10 mouse cellular contexts compared by ENCODE assay signal in genomic region chr11:116076266-116076540, GRCm38 (mm10). TPM values are rescaled to one million over a fixed set of nuclear protein-coding genes. Genes with fewer than 3 reads are reported as not detected.
DNase-seq lines count a peak whose midpoint lies in the region; ATAC-seq and TF ChIP-seq lines count a peak whose summit lies in the region.
"Had no signal": no experiment of that assay in that cellular context is flagged by ENCODE, and none has a peak within 500 bp of the region (broad histone marks: within the 10 kb centered on the region; RNA-seq: fewer than 3 reads in every experiment).

No protein-coding gene starts in this region.

- WGBS in cerebellum, adult 2 months: 83% methylated on average over 7 of the region's 7 CpGs
- WGBS in hindbrain, embryonic 13.5 days: 66% methylated on average over 7 of the region's 7 CpGs
- 67% methylated on average over 7 of the region's 7 CpGs for WGBS in hindbrain, postnatal 0 days
- 37% methylated on average over 7 of the region's 7 CpGs for WGBS in liver, embryonic 15.5 days (ENCODE audit: insufficient replicate concordance)

- H3K36me3 ChIP-seq in hindbrain, embryonic 13.5 days: peaks cover 26% of the 10 kb centered on the region
- peaks cover 19% of the 10 kb centered on the region for H3K36me3 ChIP-seq in hindbrain, postnatal 0 days (ENCODE audit: insufficient read depth, low read length)
- peaks cover 83% of the 10 kb centered on the region for H3K36me3 ChIP-seq in G1E (replicated peaks)
- peaks cover 42% of the 10 kb centered on the region for H3K36me3 ChIP-seq in liver, embryonic 15.5 days (replicated peaks)

- H3K27me3 ChIP-seq in cerebellum, adult 2 months (ENCODE audit: control insufficient read depth, insufficient read depth, low read length): no peaks in the 10 kb centered on the region
- no peaks in the 10 kb centered on the region for H3K27me3 ChIP-seq in hindbrain, embryonic 13.5 days
- no peaks in the 10 kb centered on the region for H3K27me3 ChIP-seq in hindbrain, postnatal 0 days (ENCODE audit: insufficient read depth, low read length)
- no peaks in the 10 kb centered on the region for H3K27me3 ChIP-seq in G1E (ENCODE audit: insufficient read depth, low read length)
- H3K27me3 ChIP-seq in liver, embryonic 15.5 days: no peaks in the 10 kb centered on the region
- H3K27me3 ChIP-seq: limb, embryonic 12.5 days had no signal

- peak overlapping the region; percentile 19; the same call in 1 of the 2 replicates for H3K9ac ChIP-seq in hindbrain, embryonic 13.5 days
- no peak overlapping the region for H3K9ac ChIP-seq in hindbrain, postnatal 0 days (replicated peaks; ENCODE audit: low read length)
- H3K9ac ChIP-seq in liver, embryonic 15.5 days: peak overlapping the region; percentile 85
- H3K9ac ChIP-seq: limb, embryonic 12.5 days had no signal

- H3K4me3 ChIP-seq in cerebellum, adult 2 months (replicated peaks; ENCODE audit: insufficient read depth, low read depth, low read length): no peak overlapping the region
- no peak overlapping the region for H3K4me3 ChIP-seq in hindbrain, embryonic 13.5 days
- no peak overlapping the region for H3K4me3 ChIP-seq in hindbrain, postnatal 0 days (ENCODE audit: low read length)
- peak overlapping the region; percentile 78 for H3K4me3 ChIP-seq in G1E (ENCODE audit: low read depth, low read length)
- peak overlapping the region; percentile 68 for H3K4me3 ChIP-seq in liver, embryonic 15.5 days (replicated peaks)
- H3K4me3 ChIP-seq: limb, embryonic 12.5 days had no signal

- DNase-seq in cerebellum, adult 9-10 months: peak; percentile 27
- no peak for DNase-seq in cerebellum, adult 2 months
- no peak for DNase-seq in hindbrain, postnatal 0 days (ENCODE audit: low spot score)
- no peak for DNase-seq in G1E (ENCODE audit: low spot score)
- no peak for DNase-seq in T-cell, adult 2 months (ENCODE audit: low spot score)
- DNase-seq in adrenal gland, postnatal 10 days: no peak
- DNase-seq: gastrocnemius, postnatal 36 days had no signal

- H3K4me1 ChIP-seq in cerebellum, adult 2 months (ENCODE audit: control insufficient read depth, insufficient read depth, low read length): peaks cover 51% of the 10 kb centered on the region
- peaks cover 24% of the 10 kb centered on the region for H3K4me1 ChIP-seq in hindbrain, embryonic 13.5 days (replicated peaks)
- H3K4me1 ChIP-seq in hindbrain, postnatal 0 days (ENCODE audit: insufficient read depth, low read length): 0 out of 2 replicates have a peak, but pooled peaks cover 3% of the 10 kb centered on the region
- H3K4me1 ChIP-seq in G1E (ENCODE audit: insufficient read depth, low read depth, low read length): peaks cover 79% of the 10 kb centered on the region
- H3K4me1 ChIP-seq in liver, embryonic 15.5 days (replicated peaks): peaks cover 79% of the 10 kb centered on the region

- no peak overlapping the region for H3K27ac ChIP-seq in cerebellum, adult 2 months (ENCODE audit: insufficient read depth, low read length)
- H3K27ac ChIP-seq in hindbrain, embryonic 13.5 days: no peak overlapping the region
- H3K27ac ChIP-seq in hindbrain, postnatal 0 days: no peak overlapping the region
- H3K27ac ChIP-seq in liver, embryonic 15.5 days (replicated peaks): peak overlapping the region; percentile 96

- TF ChIP-seq POLR2A in cerebellum, adult 2 months (IDR thresholded peaks at IDR 0.05; ENCODE audit: borderline replicate concordance, insufficient read depth, low read length): no peak

- no peak overlapping the region for H3K4me2 ChIP-seq in hindbrain, embryonic 13.5 days
- H3K4me2 ChIP-seq in hindbrain, postnatal 0 days (ENCODE audit: low read depth, low read length): no peak overlapping the region
- H3K4me2 ChIP-seq in liver, embryonic 15.5 days: peak overlapping the region; percentile 88
- H3K4me2 ChIP-seq: limb, embryonic 12.5 days had no signal

- no peak for TF ChIP-seq CTCF in cerebellum, adult 2 months (IDR thresholded peaks at IDR 0.05; ENCODE audit: borderline replicate concordance, insufficient read depth, low read depth, low read length)
- TF ChIP-seq CTCF in hindbrain, postnatal 0 days (IDR thresholded peaks at IDR 0.05; ENCODE audit: low read depth): no peak
- TF ChIP-seq CTCF in G1E (IDR thresholded peaks at IDR 0.05; ENCODE audit: low read depth, low read length): no peak

- no peak for ATAC-seq in hindbrain, embryonic 13.5 days (ENCODE audit: low FRiP score)
- ATAC-seq in hindbrain, postnatal 0 days: no peak
- no peak for ATAC-seq in G1E (ENCODE audit: extremely low read depth, insufficient number of reproducible peaks, low FRiP score, poor library complexity, severe bottlenecking)
- ATAC-seq in liver, embryonic 15.5 days (ENCODE audit: insufficient read depth): no peak

- H3K9me3 ChIP-seq in hindbrain, embryonic 13.5 days: no peaks in the 10 kb centered on the region
- no peaks in the 10 kb centered on the region for H3K9me3 ChIP-seq in hindbrain, postnatal 0 days (ENCODE audit: low read length)
- no peaks in the 10 kb centered on the region for H3K9me3 ChIP-seq in G1E (replicated peaks)
- H3K9me3 ChIP-seq in liver, embryonic 15.5 days (replicated peaks): no peaks in the 10 kb centered on the region
- H3K9me3 ChIP-seq: limb, embryonic 12.5 days had no signal

RNA-seq across cellular contexts. Expression of gene Unc13d, which starts 1.6 kb away (rescaled TPM):
- 3.8 and 5.7 TPM in 2 replicates for polyA plus RNA-seq in cerebellum, adult 2 months (2012; rRNA removed)
- polyA plus RNA-seq in hindbrain, embryonic 13.5 days (2015; fragmentation: Nextera tagmentation; extraction: Ambion mirVana): 1.5 and 2.0 TPM in 2 replicates
- total RNA-seq in hindbrain, postnatal 0 days (2014; rRNA removed): 0.65 and 1.3 TPM in 2 replicates
- polyA plus RNA-seq in hindbrain, postnatal 0 days (2015; fragmentation: Nextera tagmentation; extraction: Ambion mirVana): 0.65 and 0.96 TPM in 2 replicates
- 26.1 and 31.4 TPM in 2 replicates for total RNA-seq in G1E (2014; fragmentation: Nextera tagmentation)
- total RNA-seq in G1E (2017): 63.5 and 81.7 TPM in 2 replicates
- polyA plus RNA-seq in G1E (2012): 126 and 144 TPM in 2 replicates
- 21.4 and 23.3 TPM in 2 replicates for polyA plus RNA-seq in liver, embryonic 15.5 days (2015; fragmentation: Nextera tagmentation; extraction: Ambion mirVana)
- 1 to 10 TPM; 2.3 to 2.7 TPM for total RNA-seq in adrenal gland, postnatal 10 days (2021)

RNA-seq across cellular contexts. Expression of gene Wbp2, which starts 10.6 kb away (rescaled TPM):
- polyA plus RNA-seq in cerebellum, adult 2 months (2012; rRNA removed): 509 and 539 TPM in 2 replicates
- 129 and 133 TPM in 2 replicates for polyA plus RNA-seq in hindbrain, embryonic 13.5 days (2015; fragmentation: Nextera tagmentation; extraction: Ambion mirVana)
- 146 and 171 TPM in 2 replicates for total RNA-seq in hindbrain, postnatal 0 days (2014; rRNA removed)
- polyA plus RNA-seq in hindbrain, postnatal 0 days (2015; fragmentation: Nextera tagmentation; extraction: Ambion mirVana): 206 and 234 TPM in 2 replicates
- total RNA-seq in G1E (2014; fragmentation: Nextera tagmentation) (160 and 169 TPM in 2 replicates), G1E (2017) (55.9 and 61.6 TPM in 2 replicates)
- polyA plus RNA-seq in G1E (2012): 499 and 545 TPM in 2 replicates
- polyA plus RNA-seq in liver, embryonic 15.5 days (2015; fragmentation: Nextera tagmentation; extraction: Ambion mirVana): 83.9 and 93.0 TPM in 2 replicates
- total RNA-seq in adrenal gland, postnatal 10 days (2021): 100 to 1,000 TPM; 103 to 110 TPM

RNA-seq across cellular contexts. Expression of gene Unk, which starts 46.1 kb away (rescaled TPM):
- polyA plus RNA-seq in cerebellum, adult 2 months (2012; rRNA removed): 48.1 and 49.1 TPM in 2 replicates
- polyA plus RNA-seq in hindbrain, embryonic 13.5 days (2015; fragmentation: Nextera tagmentation; extraction: Ambion mirVana): 33.8 and 37.1 TPM in 2 replicates
- total RNA-seq in hindbrain, postnatal 0 days (2014; rRNA removed): 47.1 and 50.2 TPM in 2 replicates
- 22.8 and 24.5 TPM in 2 replicates for polyA plus RNA-seq in hindbrain, postnatal 0 days (2015; fragmentation: Nextera tagmentation; extraction: Ambion mirVana)
- 50.1 and 58.1 TPM in 2 replicates for total RNA-seq in G1E (2014; fragmentation: Nextera tagmentation)
- total RNA-seq in G1E (2017): 17.2 and 19.8 TPM in 2 replicates
- polyA plus RNA-seq in G1E (2012): 65.2 and 80.7 TPM in 2 replicates
- polyA plus RNA-seq in liver, embryonic 15.5 days (2015; fragmentation: Nextera tagmentation; extraction: Ambion mirVana): 10.1 and 11.6 TPM in 2 replicates
- 10 to 100 TPM; 21.0 to 26.0 TPM for total RNA-seq in adrenal gland, postnatal 10 days (2021)

RNA-seq across cellular contexts. Expression of gene H3f3b, which starts 48.4 kb away (rescaled TPM):
- 456 and 541 TPM in 2 replicates for polyA plus RNA-seq in cerebellum, adult 2 months (2012; rRNA removed)
- 2,444 and 2,571 TPM in 2 replicates for polyA plus RNA-seq in hindbrain, embryonic 13.5 days (2015; fragmentation: Nextera tagmentation; extraction: Ambion mirVana)
- total RNA-seq in hindbrain, postnatal 0 days (2014; rRNA removed): 603 and 627 TPM in 2 replicates
- 2,179 and 2,253 TPM in 2 replicates for polyA plus RNA-seq in hindbrain, postnatal 0 days (2015; fragmentation: Nextera tagmentation; extraction: Ambion mirVana)
- total RNA-seq in G1E (2014; fragmentation: Nextera tagmentation) (692 and 699 TPM in 2 replicates), G1E (2017) (721 and 745 TPM in 2 replicates)
- polyA plus RNA-seq in G1E (2012): 230 and 336 TPM in 2 replicates
- polyA plus RNA-seq in liver, embryonic 15.5 days (2015; fragmentation: Nextera tagmentation; extraction: Ambion mirVana): 540 and 595 TPM in 2 replicates
- 100 to 1,000 TPM; 401 to 426 TPM for total RNA-seq in adrenal gland, postnatal 10 days (2021)

RNA-seq across cellular contexts. Expression of gene Trim47, which starts 50.8 kb away (rescaled TPM):
- 4.1 TPM in 2 replicates for polyA plus RNA-seq in cerebellum, adult 2 months (2012; rRNA removed)
- 3.9 and 4.5 TPM in 2 replicates for polyA plus RNA-seq in hindbrain, embryonic 13.5 days (2015; fragmentation: Nextera tagmentation; extraction: Ambion mirVana)
- 14.2 and 17.0 TPM in 2 replicates for total RNA-seq in hindbrain, postnatal 0 days (2014; rRNA removed)
- polyA plus RNA-seq in hindbrain, postnatal 0 days (2015; fragmentation: Nextera tagmentation; extraction: Ambion mirVana): 9.5 and 10.1 TPM in 2 replicates
- total RNA-seq in G1E (2014; fragmentation: Nextera tagmentation) (not detected in 2 replicates), G1E (2017) (0.12 and 0.27 TPM in 2 replicates)
- polyA plus RNA-seq in G1E (2012): 0.08 TPM in 1 of 2 replicates, not detected in the other
- polyA plus RNA-seq in liver, embryonic 15.5 days (2015; fragmentation: Nextera tagmentation; extraction: Ambion mirVana): 5.4 and 7.6 TPM in 2 replicates
- total RNA-seq in adrenal gland, postnatal 10 days (2021): 10 to 100 TPM; 23.2 to 24.5 TPM

Comparison
In these comparisons a context has a peak if more than half of its experiments do, and no peak if none do; other contexts are left out.
1. H3K4me3 ChIP-seq: peak in G1E (single experiment) and liver, embryonic 15.5 days (single experiment); none in cerebellum, adult 2 months (single experiment), hindbrain, embryonic 13.5 days (single experiment) and hindbrain, postnatal 0 days (single experiment).